Mouse (Mus musculus): ENCODE measurements around the gene Gdf15.
"Not testable (repeated sequence)": the region's sequence is repeated elsewhere in the genome, so short reads cannot be mapped to it uniquely, and the experiment has no call there.

Gdf15 gene

DNA sequence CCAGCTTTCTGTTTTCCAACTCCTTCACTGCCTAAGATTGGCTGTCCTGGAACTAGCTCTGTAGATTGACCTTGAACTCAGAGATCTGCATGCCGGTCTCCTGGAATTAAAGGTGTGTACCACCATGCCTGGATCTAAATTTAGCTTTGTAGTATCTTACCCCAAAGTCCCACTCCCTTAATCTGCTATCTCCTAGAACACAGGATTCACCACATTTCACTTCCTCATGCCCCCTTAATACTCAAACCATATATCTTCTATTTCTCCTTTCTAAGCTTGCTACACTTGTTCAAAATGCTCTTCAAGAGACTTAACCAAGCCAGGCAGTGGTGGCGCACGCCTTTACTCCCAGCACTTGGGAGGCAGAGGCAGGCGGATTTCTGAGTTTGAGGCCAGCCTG lies 44.3 kb downstream of the Gdf15 start:
- DNase-seq (ENCODE audit: low spot score in 2 of 2), result not testable (repeated sequence)

DNA sequence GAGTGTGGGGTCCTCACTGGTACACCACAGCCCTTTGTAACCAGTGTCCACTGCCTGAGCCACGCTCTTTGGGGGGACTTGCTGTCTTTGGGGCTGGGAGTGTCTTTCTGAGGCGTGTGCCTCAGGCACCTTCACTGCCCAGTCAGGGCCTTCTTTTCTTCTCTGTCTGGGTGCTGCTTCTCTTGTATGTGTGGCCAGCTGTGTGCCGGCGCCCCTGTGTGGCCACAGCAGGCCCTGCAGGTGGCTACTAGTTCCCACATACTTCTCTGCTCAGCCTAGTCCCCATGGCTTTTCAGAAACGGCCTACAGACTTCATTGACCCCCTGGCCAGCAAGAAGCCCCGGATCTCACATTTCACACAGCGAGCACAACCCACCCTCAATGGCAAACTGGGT lies 47.0 kb downstream of the Gdf15 start:
- peak in 1 of 2 experiments; percentile 79 for DNase-seq (ENCODE audit: low spot score in 2 of 2)

DNA sequence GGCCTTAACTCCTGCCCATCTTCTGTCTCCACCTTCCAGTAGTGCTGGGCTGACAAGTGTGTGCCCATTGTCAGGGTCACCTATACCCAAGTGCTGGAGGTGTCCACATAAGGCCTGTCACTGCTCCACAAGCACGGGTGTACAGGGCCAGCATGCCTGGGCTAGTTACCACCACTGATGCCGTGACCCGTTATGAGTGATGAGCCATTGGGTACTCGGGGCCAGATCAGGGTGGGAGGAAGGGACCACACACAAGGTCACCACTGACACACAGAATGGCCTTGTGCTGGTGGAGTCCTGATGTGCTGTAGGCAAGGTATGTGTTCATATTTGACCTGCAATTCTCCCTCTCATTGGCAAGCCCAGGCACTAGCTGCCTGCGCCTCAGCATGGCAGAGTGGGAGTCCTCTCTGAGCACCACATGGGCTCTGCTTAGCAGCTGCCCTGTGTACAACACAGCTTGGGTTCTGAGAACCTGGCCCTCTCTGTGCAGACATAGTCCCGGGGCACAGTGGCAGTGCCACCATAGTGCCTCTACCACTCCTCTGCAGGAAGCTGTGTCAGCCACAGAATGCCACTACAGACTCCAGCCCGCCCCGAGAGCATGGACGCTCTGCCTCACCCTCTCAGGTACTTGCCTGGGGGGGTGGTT lies 47.5 kb downstream of the Gdf15 start:
- DNase-seq (ENCODE audit: low spot score in 2 of 2), result no peak

DNA sequence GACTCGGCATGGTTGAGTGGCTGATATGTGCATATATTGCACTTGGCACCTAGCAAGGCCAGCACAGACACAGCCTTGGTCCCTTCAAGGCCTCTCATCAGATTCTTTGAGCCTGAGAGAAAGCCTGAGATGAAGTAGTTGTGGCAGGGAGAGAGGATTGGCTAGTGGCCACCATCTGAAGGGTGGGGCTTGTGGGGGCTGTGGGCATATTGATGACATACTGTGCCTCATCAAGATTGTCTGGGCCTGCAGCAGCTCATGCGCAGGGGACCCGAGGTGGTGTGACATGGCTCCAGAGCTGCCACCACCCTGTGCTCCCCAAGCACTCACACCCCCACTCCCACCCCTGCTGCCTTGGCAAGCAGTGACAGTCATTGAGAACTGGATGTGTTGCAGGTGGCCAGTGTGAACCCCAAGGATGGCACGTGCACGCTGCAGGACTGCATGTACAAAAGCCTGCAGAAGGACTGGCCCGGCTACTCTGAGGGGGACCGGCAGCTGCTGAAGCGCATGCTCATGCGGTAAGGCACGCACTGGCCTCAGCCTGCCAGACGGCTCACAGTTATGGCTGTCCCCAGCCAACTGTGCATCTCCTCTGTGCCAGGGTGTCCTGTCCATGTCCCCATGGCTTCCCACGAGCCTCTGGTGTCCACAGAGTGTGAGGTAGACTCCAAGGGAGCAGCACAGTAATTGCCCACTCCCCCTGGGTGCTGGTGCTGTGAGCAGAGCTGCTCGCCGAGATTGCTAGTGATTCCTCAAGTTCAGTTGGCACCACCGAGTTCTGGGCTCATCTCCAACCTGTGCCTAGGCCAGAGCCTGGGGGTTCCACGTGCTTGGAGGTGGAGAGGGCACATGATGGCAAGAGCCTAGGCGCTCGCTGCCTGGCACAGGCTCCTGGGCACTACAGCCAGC lies 48.5 kb downstream of the Gdf15 start:
- no peak for DNase-seq (ENCODE audit: low spot score in 2 of 2)
